ENCODE assay signal across 21 mouse cellular contexts in genomic region chr10:127061513-127061912, GRCm38 (mm10). TPM values are rescaled to one million over a fixed set of nuclear protein-coding genes. Genes with fewer than 3 reads are reported as not detected.
DNase-seq lines count a peak whose midpoint lies in the region; ATAC-seq and TF ChIP-seq lines count a peak whose summit lies in the region.
"Had no signal": no experiment of that assay in that cellular context is flagged by ENCODE, and none has a peak within 500 bp of the region (broad histone marks: within the 10 kb centered on the region; RNA-seq: fewer than 3 reads in every experiment).

No protein-coding gene starts in this region.

- peak overlapping the region; percentile 14; the same call in 1 of the 2 replicates for H3K27ac ChIP-seq in layer of hippocampus, adult 2 months
- H3K27ac ChIP-seq in hindbrain, embryonic 11.5 days (ENCODE audit: low read depth, low read length), result peak overlapping the region; percentile 95; the same call in 1 of the 2 replicates
- peak overlapping the region; percentile 98 for H3K27ac ChIP-seq in midbrain, embryonic 13.5 days
- H3K27ac ChIP-seq in stomach, postnatal 0 days (replicated peaks), result no peak overlapping the region
- H3K27ac ChIP-seq: embryonic facial prominence, embryonic 15.5 days; heart, embryonic 10.5 days; liver, embryonic 15.5 days had no signal

- TF ChIP-seq EP300 in stomach, postnatal 0 days (optimal IDR thresholded peaks at IDR 0.05), result no peak

- 67% methylated on average over 2 of the region's 2 CpGs for WGBS in hindbrain, embryonic 11.5 days
- WGBS in midbrain, embryonic 13.5 days, result 71% methylated on average over 2 of the region's 2 CpGs
- WGBS in stomach, postnatal 0 days, result 70% methylated on average over 2 of the region's 2 CpGs

- peaks cover 9% of the 10 kb centered on the region; the same call in 1 of the 2 replicates for H3K4me1 ChIP-seq in hindbrain, embryonic 11.5 days (replicated peaks; ENCODE audit: control insufficient read depth, insufficient read depth, low read length)
- peaks cover 59% of the 10 kb centered on the region for H3K4me1 ChIP-seq in midbrain, embryonic 13.5 days (replicated peaks)
- H3K4me1 ChIP-seq in stomach, postnatal 0 days (replicated peaks; ENCODE audit: control insufficient read depth, insufficient read depth), result 0 out of 2 replicates have a peak, but pooled peaks cover 4% of the 10 kb centered on the region

- no peak overlapping the region for H3K4me2 ChIP-seq in hindbrain, embryonic 11.5 days (replicated peaks; ENCODE audit: low read depth, low read length)
- peak overlapping the region; percentile 88 for H3K4me2 ChIP-seq in midbrain, embryonic 13.5 days (replicated peaks)
- no peak overlapping the region for H3K4me2 ChIP-seq in stomach, postnatal 0 days (replicated peaks; ENCODE audit: low read depth)
- H3K4me2 ChIP-seq: embryonic facial prominence, embryonic 15.5 days; liver, embryonic 15.5 days had no signal

- no peak for DNase-seq in layer of hippocampus, adult 2 months (ENCODE audit: low spot score in 2 of 2)
- DNase-seq in layer of hippocampus, postnatal 14 days (ENCODE audit: low spot score in 2 of 2), result no peak
- no peak for DNase-seq in hindbrain, embryonic 11.5 days (ENCODE audit: low spot score)
- DNase-seq in kidney, adult 9 months, result no peak
- DNase-seq in stomach, postnatal 0 days (ENCODE audit: low spot score), result no peak
- DNase-seq in adrenal gland, adult 8-10 months, result no peak
- DNase-seq: adrenal gland, postnatal 10 days; cerebellum, adult 18-20 months; gastrocnemius, postnatal 10 days; heart, postnatal 10 days; kidney, adult 8-10 months; kidney, postnatal 4 days; right cerebral cortex, postnatal 25 days; thymus, postnatal 36 days had no signal

- no peak for ATAC-seq in hindbrain, embryonic 11.5 days (ENCODE audit: low FRiP score)
- ATAC-seq in midbrain, embryonic 13.5 days, result no peak
- ATAC-seq in stomach, postnatal 0 days (ENCODE audit: low FRiP score, low TSS enrichment), result no peak
- ATAC-seq: inflammation-experienced regulatory T-cells, adult 6 months; lung, postnatal 0 days had no signal

- H3K27me3 ChIP-seq in hindbrain, embryonic 11.5 days (ENCODE audit: control insufficient read depth, insufficient read depth, low read length), result no peaks in the 10 kb centered on the region; the same call in 1 of the 2 replicates
- no peaks in the 10 kb centered on the region for H3K27me3 ChIP-seq in midbrain, embryonic 13.5 days
- no peaks in the 10 kb centered on the region for H3K27me3 ChIP-seq in stomach, postnatal 0 days (ENCODE audit: control insufficient read depth, insufficient read depth, low read length)
- H3K27me3 ChIP-seq: embryonic facial prominence, embryonic 15.5 days had no signal

- no peak overlapping the region for H3K4me3 ChIP-seq in layer of hippocampus, adult 2 months
- H3K4me3 ChIP-seq in hindbrain, embryonic 11.5 days (ENCODE audit: low read depth, low read length), result no peak overlapping the region; the same call in 1 of the 2 replicates
- peak overlapping the region; percentile 94 for H3K4me3 ChIP-seq in midbrain, embryonic 13.5 days (replicated peaks)
- H3K4me3 ChIP-seq in stomach, postnatal 0 days (ENCODE audit: low read depth, low read length), result no peak overlapping the region
- H3K4me3 ChIP-seq: heart, embryonic 10.5 days; liver, embryonic 15.5 days had no signal

- peaks cover 18% of the 10 kb centered on the region for H3K36me3 ChIP-seq in hindbrain, embryonic 11.5 days (ENCODE audit: control insufficient read depth, insufficient read depth, low read length)
- H3K36me3 ChIP-seq in midbrain, embryonic 13.5 days, result peaks cover 30% of the 10 kb centered on the region
- H3K36me3 ChIP-seq in stomach, postnatal 0 days (ENCODE audit: control insufficient read depth, insufficient read depth, low read length), result peaks cover 10% of the 10 kb centered on the region; the same call in 1 of the 2 replicates

- H3K9ac ChIP-seq in hindbrain, embryonic 11.5 days (ENCODE audit: low read depth, low read length), result no peak overlapping the region; the same call in 1 of the 2 replicates
- peak overlapping the region; percentile 96 for H3K9ac ChIP-seq in midbrain, embryonic 13.5 days (replicated peaks)
- H3K9ac ChIP-seq in stomach, postnatal 0 days (ENCODE audit: low read length), result no peak overlapping the region
- H3K9ac ChIP-seq: embryonic facial prominence, embryonic 15.5 days; liver, embryonic 15.5 days had no signal

- TF ChIP-seq CTCF in layer of hippocampus, adult 2 months (conservative IDR thresholded peaks at IDR 0.05), result no peak
- TF ChIP-seq CTCF in stomach, postnatal 0 days (IDR thresholded peaks at IDR 0.05; ENCODE audit: low read depth), result no peak

- H3K9me3 ChIP-seq in hindbrain, embryonic 11.5 days (ENCODE audit: control insufficient read depth, low read length), result no peaks in the 10 kb centered on the region
- H3K9me3 ChIP-seq in midbrain, embryonic 13.5 days, result no peaks in the 10 kb centered on the region
- H3K9me3 ChIP-seq in stomach, postnatal 0 days (ENCODE audit: control insufficient read depth, low read length), result no peaks in the 10 kb centered on the region
- H3K9me3 ChIP-seq: embryonic facial prominence, embryonic 15.5 days; heart, embryonic 10.5 days; liver, embryonic 15.5 days had no signal

RNA-seq across cellular contexts. Expression of gene March9, which starts 1.5 kb away (rescaled TPM):
- total RNA-seq in layer of hippocampus, adult 2 months (2021), result 10 to 100 TPM; 19.8 TPM
- total RNA-seq in layer of hippocampus, postnatal 14 days (2021), result 10 to 100 TPM; 31.8 to 34.9 TPM
- polyA plus RNA-seq in hindbrain, embryonic 11.5 days (2014; fragmentation: Nextera tagmentation; extraction: Ambion mirVana), result 3.6 and 4.2 TPM in 2 replicates
- polyA plus RNA-seq in midbrain, embryonic 13.5 days (2015; fragmentation: Nextera tagmentation; extraction: Ambion mirVana), result 5.6 and 6.4 TPM in 2 replicates
- polyA plus RNA-seq in stomach, postnatal 0 days (2015; fragmentation: Nextera tagmentation; extraction: Ambion mirVana), result 0.75 and 0.81 TPM in 2 replicates
- total RNA-seq in adrenal gland, adult 8-10 months (2022), result 10 to 100 TPM in 2 of 4 experiments, 1 to 10 TPM in 2; 8.9 to 11.3 (median 10.3) TPM

RNA-seq across cellular contexts. Expression of gene Cdk4, which starts 1.8 kb away (rescaled TPM):
- 10 to 100 TPM; 84.6 to 94.8 TPM for total RNA-seq in layer of hippocampus, adult 2 months (2021)
- 100 to 1,000 TPM; 120 to 123 TPM for total RNA-seq in layer of hippocampus, postnatal 14 days (2021)
- polyA plus RNA-seq in hindbrain, embryonic 11.5 days (2014; fragmentation: Nextera tagmentation; extraction: Ambion mirVana), result 2,639 and 2,665 TPM in 2 replicates
- polyA plus RNA-seq in midbrain, embryonic 13.5 days (2015; fragmentation: Nextera tagmentation; extraction: Ambion mirVana), result 1,636 and 1,639 TPM in 2 replicates
- polyA plus RNA-seq in stomach, postnatal 0 days (2015; fragmentation: Nextera tagmentation; extraction: Ambion mirVana), result 469 and 472 TPM in 2 replicates
- 100 to 1,000 TPM; 197 to 246 (median 230) TPM for total RNA-seq in adrenal gland, adult 8-10 months (2022)

RNA-seq across cellular contexts. Expression of gene Tspan31, which starts 8.6 kb away (rescaled TPM):
- 10 to 100 TPM; 57.2 to 62.1 TPM for total RNA-seq in layer of hippocampus, adult 2 months (2021)
- total RNA-seq in layer of hippocampus, postnatal 14 days (2021), result 10 to 100 TPM; 62.7 to 65.4 TPM
- polyA plus RNA-seq in hindbrain, embryonic 11.5 days (2014; fragmentation: Nextera tagmentation; extraction: Ambion mirVana), result 111 and 140 TPM in 2 replicates
- 136 and 138 TPM in 2 replicates for polyA plus RNA-seq in midbrain, embryonic 13.5 days (2015; fragmentation: Nextera tagmentation; extraction: Ambion mirVana)
- 82.8 and 87.7 TPM in 2 replicates for polyA plus RNA-seq in stomach, postnatal 0 days (2015; fragmentation: Nextera tagmentation; extraction: Ambion mirVana)
- total RNA-seq in adrenal gland, adult 8-10 months (2022), result 100 to 1,000 TPM; 120 to 138 (median 128) TPM

RNA-seq across cellular contexts. Expression of gene Cyp27b1, which starts 13.5 kb away (rescaled TPM):
- total RNA-seq in layer of hippocampus, adult 2 months (2021), result 1 to 10 TPM; 1.0 to 1.1 TPM
- total RNA-seq in layer of hippocampus, postnatal 14 days (2021), result 1 to 10 TPM in 1 of 2 experiments, under 1 TPM in 1; 0.74 to 1.0 TPM
- polyA plus RNA-seq in hindbrain, embryonic 11.5 days (2014; fragmentation: Nextera tagmentation; extraction: Ambion mirVana), result 0.11 and 0.20 TPM in 2 replicates
- polyA plus RNA-seq in midbrain, embryonic 13.5 days (2015; fragmentation: Nextera tagmentation; extraction: Ambion mirVana), result 0.08 and 0.14 TPM in 2 replicates
- polyA plus RNA-seq in stomach, postnatal 0 days (2015; fragmentation: Nextera tagmentation; extraction: Ambion mirVana), result 0.13 TPM in 1 of 2 replicates, not detected in the other
- total RNA-seq in adrenal gland, adult 8-10 months (2022), result under 1 TPM; 0.41 to 0.83 (median 0.53) TPM
- total RNA-seq: megakaryocyte, adult 5-6 weeks had no signal
- polyA plus RNA-seq: inflammation-experienced regulatory T-cells, adult 6 months; liver, embryonic 15.5 days had no signal

RNA-seq across cellular contexts. Expression of gene Agap2, which starts 13.6 kb away (rescaled TPM):
- 100 to 1,000 TPM; 820 to 844 TPM for total RNA-seq in layer of hippocampus, adult 2 months (2021)
- total RNA-seq in layer of hippocampus, postnatal 14 days (2021), result 100 to 1,000 TPM; 719 to 736 TPM
- polyA plus RNA-seq in hindbrain, embryonic 11.5 days (2014; fragmentation: Nextera tagmentation; extraction: Ambion mirVana), result 0.68 and 1.2 TPM in 2 replicates
- polyA plus RNA-seq in midbrain, embryonic 13.5 days (2015; fragmentation: Nextera tagmentation; extraction: Ambion mirVana), result 2.8 and 3.3 TPM in 2 replicates
- 0.04 and 0.08 TPM in 2 replicates for polyA plus RNA-seq in stomach, postnatal 0 days (2015; fragmentation: Nextera tagmentation; extraction: Ambion mirVana)
- 1 to 10 TPM; 3.0 to 7.5 (median 5.5) TPM for total RNA-seq in adrenal gland, adult 8-10 months (2022)
